Mouse (Mus musculus) left cerebral cortex, adult 2 months (tissue): Measurements from ENCODE around the gene Zfp92. TPM values are rescaled to one million over a fixed set of nuclear protein-coding genes. Genes with fewer than 3 reads are reported as not detected.
"Not testable (repeated sequence)": the region's sequence is repeated elsewhere in the genome, so short reads cannot be mapped to it uniquely, and the experiment has no call there.

Source experiments
- DNase-seq, 2 experiments: peaks; one replicate each; pipeline ENCODE4 v3.0.0; 2021 to 2022; ENCODE audit warnings: low spot score in 2 of 2, mixed read lengths in 1 of 2; ENCODE audit errors: extremely low spot score in 1 of 2
- H3K27ac ChIP-seq: fragments of 200-600 bp; 2 replicates; pipeline ENCODE4 v1.8.1; 2022
- H3K4me3 ChIP-seq: fragments of 200-600 bp; 2 replicates; pipeline ENCODE4 v1.8.1; 2022
- CTCF ChIP-seq: fragments of 200-600 bp; IDR thresholded peaks from 2 replicates; pipeline ENCODE4 v1.8.1; 2022; ENCODE audit warnings: antibody characterized with exemption, mild to moderate bottlenecking, moderate library complexity
- intact Hi-C: fragments of 180-260 bp; cut with DNase I; formaldehyde crosslinking; loops from one replicate; pipeline ENCODE4 v1.15.1; 2025
- long read RNA-seq, 2 experiments: library from polyadenylated mRNA; stranded (forward); transcript quantifications; one replicate each; pipeline ENCODE4 v2.0.0; 2021; ENCODE audit warnings: borderline mapping rate in 2 of 2
- total RNA-seq, 2 experiments: library from RNA; stranded (reverse); gene quantifications; 2 replicates each; pipeline ENCODE4 v1.2.3; 2021

Gene Zfp92
- total RNA-seq = 1 to 10 TPM; 1.9 to 2.1 TPM
- long read RNA-seq, experiment 1, full-length matches to known transcripts = 2 of 4 reads
- long read RNA-seq, experiment 1, partial matches to known transcripts = 0 of 4 reads
- long read RNA-seq, experiment 1, other reads (novel, unspliced or antisense) = 2 of 4 reads
- long read RNA-seq, experiment 2 = 0 reads

DNA sequence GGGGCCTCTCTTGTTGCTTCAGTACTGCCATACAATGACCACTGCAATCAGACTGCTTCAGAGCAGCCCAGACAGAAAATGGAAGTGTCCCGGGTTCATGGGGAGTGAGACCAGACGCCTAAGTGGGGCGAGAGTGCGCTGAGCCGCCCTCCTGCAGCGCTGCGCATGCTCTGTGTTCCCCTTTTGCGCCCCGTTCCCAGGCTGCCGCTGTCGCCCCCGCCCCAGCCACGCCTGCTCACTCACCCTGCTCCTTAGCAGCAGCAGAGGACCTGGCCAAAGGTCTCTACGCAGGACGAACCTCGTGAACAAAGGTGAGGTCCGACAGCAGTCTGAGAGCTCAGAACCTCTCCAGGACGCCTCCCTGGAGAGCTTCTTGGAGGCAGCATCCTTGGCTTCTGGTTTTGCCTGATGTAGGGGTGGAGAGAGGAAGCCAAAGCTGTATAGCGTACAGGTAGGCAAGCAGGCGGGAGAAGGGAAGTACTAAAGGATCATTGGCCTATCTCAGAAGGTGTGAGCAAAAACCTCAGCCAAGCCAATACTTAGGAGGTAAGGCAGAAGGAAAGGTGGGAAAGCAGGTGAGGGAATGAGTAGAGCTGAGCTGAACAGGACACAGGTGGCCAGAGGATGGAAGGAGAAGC lies at the start of gene Zfp92:
Gene Zfp92 (plus strand): TSS at position 217 of the 638 bp plus-strand sequence.
- TF ChIP-seq CTCF = no peak
- Histone ChIP-seq H3K27ac (no peak within 1 kb of the TSS), H3K4me3 (peak within 1 kb of the TSS; percentile 31)
- DNase-seq = peak in 1 of 2 experiments; percentile 18
- intact Hi-C loops = loop anchor here (5.0 kb wide), 1 partner anchor 99 kb away; no protein-coding TSS in a partner anchor

DNA sequence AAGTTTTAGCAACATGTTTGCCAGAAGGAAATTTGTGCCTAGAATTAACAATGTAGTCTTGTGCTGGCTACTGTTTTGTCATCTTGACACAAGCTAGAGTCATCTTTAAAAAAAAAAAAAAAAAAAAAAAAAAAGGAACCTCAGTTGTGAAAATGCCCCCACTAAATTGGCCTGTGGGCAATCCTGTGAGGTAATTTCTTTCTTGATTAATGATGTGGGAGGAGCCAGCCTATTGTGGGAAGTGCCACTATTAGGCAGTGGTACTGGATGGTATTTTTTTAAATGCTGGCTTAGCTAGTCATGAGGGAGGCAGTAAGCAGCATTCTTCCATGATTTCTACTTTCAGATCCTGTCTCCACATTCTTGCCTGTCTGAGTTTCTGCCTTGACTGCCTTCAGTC lies 47.6 kb upstream of the Zfp92 start:
- Histone ChIP-seq H3K27ac (no peak overlapping the region), H3K4me3 (no peak overlapping the region)
- DNase-seq = no peak
- intact Hi-C loops = no loop called here
- TF ChIP-seq CTCF = no peak

DNA sequence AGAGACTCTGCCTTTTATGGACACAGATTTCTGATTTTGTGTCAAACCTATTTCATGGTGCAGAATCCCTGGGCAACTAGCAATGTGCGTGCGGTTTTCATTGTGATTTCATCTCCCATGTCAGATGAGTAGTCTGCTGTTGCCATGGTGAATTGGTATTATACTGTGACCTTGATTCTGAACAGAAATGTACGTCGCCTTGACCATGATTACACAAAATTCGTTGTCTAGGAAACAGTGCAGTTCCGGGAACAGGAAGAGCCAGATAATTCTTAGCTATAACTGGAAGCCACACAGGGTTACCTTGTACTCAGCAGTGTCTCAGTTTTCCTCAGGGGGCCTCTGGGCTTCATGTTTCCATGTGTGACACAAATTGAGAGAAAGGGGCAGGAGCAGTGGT lies 26.5 kb upstream of the Zfp92 start:
- DNase-seq = peak in 1 of 2 experiments; percentile 8
- intact Hi-C loops = no loop called here
- H3K4me3 ChIP-seq = no peak overlapping the region
- TF ChIP-seq CTCF = no peak
- no peak overlapping the region for H3K27ac ChIP-seq

DNA sequence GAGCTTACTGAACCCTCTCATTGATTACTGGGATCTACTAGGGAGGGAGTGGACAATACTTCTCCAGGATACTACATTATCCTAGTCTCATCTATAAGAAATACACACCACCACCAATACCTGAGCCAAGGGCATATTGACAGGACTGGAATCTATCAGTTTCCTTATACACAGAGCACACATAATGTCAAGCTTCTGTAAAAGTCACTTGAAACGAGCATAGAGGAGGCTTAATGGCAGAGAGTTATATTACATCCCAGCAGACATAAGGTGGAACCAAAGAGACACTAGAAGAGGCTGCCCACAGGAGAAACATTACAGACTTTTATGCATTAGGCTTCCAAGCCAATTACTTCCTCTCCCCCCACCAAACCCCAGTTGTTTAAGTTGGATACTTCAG lies 26.0 kb upstream of the Zfp92 start:
- intact Hi-C loops = no loop called here
- no peak overlapping the region for H3K4me3 ChIP-seq
- H3K27ac ChIP-seq = no peak overlapping the region
- no peak for DNase-seq
- no peak for TF ChIP-seq CTCF

DNA sequence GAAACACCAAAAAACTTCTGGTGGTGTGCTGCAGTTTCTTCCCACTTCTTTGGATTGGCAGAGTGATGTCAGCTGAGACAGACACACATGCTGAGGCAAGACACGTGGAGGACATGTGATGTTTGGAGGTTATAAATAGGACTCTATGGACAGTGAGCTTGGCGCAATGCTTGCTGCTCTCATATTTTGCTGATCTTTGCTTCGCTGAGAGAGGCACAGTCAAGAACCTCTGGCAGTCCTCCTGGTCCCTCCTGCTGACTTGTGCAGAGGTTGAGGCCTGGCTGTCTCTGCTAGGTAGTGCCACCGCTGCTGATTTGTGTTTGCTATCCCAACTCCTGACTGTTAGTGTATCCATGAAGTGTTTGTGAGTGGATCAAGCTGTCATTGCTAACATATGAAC lies 19.4 kb upstream of the Zfp92 start:
- DNase-seq = no peak
- Histone ChIP-seq H3K27ac (no peak overlapping the region), H3K4me3 (no peak overlapping the region)
- intact Hi-C loops = no loop called here
- no peak for TF ChIP-seq CTCF

DNA sequence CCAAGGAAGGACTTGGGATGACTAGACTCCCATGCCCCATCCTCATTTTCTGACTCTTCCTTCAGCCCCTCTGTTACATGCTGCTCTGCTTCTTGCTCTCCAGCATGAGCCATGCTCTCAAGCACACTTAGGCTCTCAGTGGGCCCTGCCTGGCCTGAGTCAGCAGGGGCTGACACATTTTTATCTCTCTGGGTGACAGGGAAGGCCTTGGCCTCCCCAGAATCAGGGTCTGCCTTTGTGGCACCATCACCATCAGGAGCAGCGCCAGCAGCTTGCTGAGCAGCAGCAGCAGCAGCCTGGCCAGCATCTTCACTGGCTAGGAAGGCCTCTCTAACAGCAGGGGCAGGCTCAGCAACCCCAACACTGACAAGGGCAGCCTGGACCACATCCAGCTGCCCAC lies 14.4 kb upstream of the Zfp92 start:
- no peak overlapping the region for H3K27ac ChIP-seq
- intact Hi-C loops = no loop called here
- H3K4me3 ChIP-seq = no peak overlapping the region
- DNase-seq = no peak
- no peak for TF ChIP-seq CTCF

DNA sequence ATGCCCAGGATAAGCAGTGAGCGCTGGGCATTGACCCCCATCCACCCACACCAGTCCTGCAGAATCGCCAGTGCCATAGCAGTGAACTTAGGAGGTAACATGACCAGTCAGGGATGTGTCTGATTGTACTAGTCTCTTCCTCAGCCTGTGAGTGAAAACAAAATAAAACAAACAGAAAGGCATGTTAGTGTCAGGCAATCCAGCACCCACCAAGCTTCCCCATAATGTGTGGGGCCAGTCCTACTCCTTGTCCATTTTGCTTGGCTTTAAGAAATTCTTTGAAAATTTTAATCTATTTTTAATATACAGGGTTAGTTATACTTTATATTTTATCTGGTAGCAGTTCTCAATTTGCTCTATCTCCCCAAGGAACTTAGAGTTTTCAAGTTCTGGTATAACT lies 12.3 kb upstream of the Zfp92 start, which contains the start of gene Gm18336:
Gene Gm18336 (minus strand): TSS at position 101 of the 400 bp plus-strand sequence.
- DNase-seq, intact Hi-C loops, H3K4me3 ChIP-seq, H3K27ac ChIP-seq: not testable (repeated sequence)

DNA sequence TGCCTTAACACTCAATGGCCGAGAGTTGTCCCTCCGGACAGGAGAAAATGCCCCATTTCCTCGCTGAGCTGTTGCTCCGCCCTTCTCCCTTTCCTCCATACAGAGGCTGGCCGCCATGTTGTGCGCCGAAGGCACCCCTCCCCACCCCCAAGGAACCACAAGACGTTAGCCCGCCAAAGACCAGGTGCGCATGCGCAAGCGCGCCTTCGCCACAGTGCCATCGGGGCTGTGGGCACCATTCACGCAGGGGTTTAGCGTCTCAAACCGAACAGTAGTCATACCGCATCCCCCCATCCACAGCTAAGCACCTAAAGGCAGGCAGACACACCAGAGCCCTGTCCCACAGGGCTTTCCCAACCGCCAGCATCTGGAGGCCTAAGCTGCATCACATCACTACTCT lies 9.9 kb upstream of the Zfp92 start:
- Histone ChIP-seq H3K4me3 (no peak overlapping the region), H3K27ac (no peak overlapping the region)
- intact Hi-C loops = no loop called here
- no peak for TF ChIP-seq CTCF
- DNase-seq = no peak

DNA sequence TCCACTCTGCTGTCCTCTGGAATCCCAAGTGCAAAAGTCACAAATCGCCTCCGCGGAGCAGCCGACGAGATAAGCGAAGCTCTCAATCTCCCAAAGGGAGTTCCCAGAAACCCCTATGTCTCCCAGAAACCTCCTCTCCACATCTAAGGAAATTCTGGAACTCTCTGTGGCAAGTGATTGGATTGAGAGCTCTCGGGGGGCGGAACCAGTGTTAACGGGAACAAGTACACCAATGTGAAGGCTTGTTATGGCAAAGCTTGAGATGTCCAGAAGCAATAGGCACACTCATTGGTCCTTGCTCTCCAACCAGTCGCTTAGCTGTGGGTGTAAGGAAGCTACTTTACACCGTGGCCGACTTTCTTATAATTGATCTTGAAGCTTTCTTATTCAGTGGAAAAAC lies 9.3 kb upstream of the Zfp92 start:
- DNase-seq = no peak
- no peak overlapping the region for H3K4me3 ChIP-seq
- intact Hi-C loops = no loop called here
- no peak overlapping the region for H3K27ac ChIP-seq
- TF ChIP-seq CTCF = no peak

DNA sequence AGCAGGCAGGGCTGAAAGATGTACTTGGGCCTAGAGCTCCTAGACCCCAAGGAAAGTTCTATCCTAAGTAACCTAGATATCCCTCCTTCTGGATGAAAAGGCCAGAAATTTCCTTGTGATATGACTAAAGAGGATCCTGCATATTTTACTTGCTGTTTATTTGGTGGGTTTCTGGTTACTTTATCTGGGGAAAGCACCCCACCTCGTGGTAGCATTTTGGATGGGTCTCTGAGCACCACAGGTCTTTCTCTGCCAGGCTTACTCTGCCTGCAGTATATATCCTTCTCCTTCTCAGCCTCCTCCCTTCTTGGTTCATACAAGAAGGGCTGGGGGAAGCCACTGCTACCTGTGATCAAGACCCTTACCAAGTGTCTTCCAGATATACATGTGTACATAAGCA lies 1.9 kb downstream of the Zfp92 start:
- DNase-seq = no peak
- Histone ChIP-seq H3K27ac (no peak overlapping the region), H3K4me3 (no peak overlapping the region)
- peak; percentile 4 for TF ChIP-seq CTCF
- intact Hi-C loops = loop anchor here (5.0 kb wide), 1 partner anchor 100 kb away; no protein-coding TSS in a partner anchor

DNA sequence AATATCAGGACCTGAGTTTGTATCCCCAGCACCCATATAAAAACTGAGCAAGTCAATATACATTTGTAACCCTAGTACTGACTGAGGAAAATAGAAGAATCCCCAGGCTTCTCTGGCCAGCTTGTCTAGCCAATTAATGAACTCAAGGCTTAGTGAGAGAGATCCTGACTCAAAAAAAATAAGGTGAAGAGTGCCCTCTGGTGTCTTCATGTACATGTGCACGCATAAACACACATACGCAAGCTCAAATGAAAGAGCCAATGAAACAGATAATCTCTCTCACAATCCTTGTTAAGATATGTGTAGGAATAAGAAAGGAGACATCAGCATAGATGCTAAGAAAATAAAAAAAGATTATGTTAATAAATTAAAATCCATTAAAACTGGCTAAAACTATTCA lies 19.1 kb downstream of the Zfp92 start:
- Histone ChIP-seq H3K4me3 (no peak overlapping the region), H3K27ac (no peak overlapping the region)
- DNase-seq = no peak
- intact Hi-C loops = loop anchor here (5.0 to 10.0 kb wide), 2 partner anchors 118 to 375 kb away; no protein-coding TSS in a partner anchor
- peak; percentile 41 for TF ChIP-seq CTCF

DNA sequence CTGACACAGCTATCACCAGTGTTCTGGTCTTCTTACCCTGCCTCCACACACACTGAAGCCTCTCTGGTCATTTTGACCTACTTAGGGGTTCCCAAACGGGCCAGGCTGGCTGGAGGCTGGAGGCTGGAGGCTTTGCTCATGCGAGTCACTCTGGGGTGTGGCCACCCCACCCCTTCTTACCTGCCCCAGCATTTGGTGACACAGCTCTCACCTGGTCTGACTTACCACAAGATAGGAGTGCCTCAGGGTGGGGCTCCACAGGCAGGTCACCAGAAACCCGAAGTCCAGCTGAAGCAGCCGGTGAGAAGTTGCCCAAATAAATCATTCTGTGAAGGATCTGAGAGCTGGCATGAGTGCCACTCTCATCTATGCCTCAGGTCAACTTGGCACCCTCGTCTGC lies 22.0 kb downstream of the Zfp92 start:
- H3K4me3 ChIP-seq = no peak overlapping the region
- TF ChIP-seq CTCF = no peak
- no peak for DNase-seq
- intact Hi-C loops = loop anchor here (5.0 to 10.0 kb wide), 2 partner anchors 121 to 378 kb away; no protein-coding TSS in a partner anchor
- no peak overlapping the region for H3K27ac ChIP-seq

DNA sequence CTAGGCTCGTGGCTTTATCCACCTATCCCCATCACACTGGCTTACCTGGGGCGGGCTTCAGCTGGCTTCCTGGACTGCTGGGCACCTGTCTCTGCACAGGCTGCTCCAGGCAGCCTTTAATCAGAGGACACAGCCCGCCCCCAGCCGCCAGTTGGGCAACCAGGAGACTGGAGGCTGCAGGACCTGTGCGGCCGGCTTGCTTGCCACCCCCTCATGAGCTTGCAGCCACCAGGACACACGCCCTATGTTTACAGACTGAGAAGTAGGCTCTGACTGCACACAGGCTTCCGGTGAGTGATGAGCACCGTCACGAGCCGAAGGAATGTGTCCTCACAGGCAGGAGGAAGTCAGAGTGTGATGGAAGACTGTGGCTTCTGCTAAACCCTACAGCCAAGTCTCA lies 24.4 kb downstream of the Zfp92 start, which contains the start of gene Trex2:
Gene Trex2 (minus strand): TSS at position 93 of the 400 bp plus-strand sequence.
- Histone ChIP-seq H3K27ac (no peak within 1 kb of the TSS), H3K4me3 (no peak within 1 kb of the TSS)
- intact Hi-C loops = loop anchor here (10.0 kb wide), 1 partner anchor 380 kb away; no protein-coding TSS in a partner anchor
- no peak for TF ChIP-seq CTCF
- no peak for DNase-seq
